Mouse (Mus musculus) lung, adult 2 months (tissue): ENCODE measurements at regions not wholly inside any gene's neighbourhood (a gene's known extent, or its start where the extent isn't known, plus 50 kb on each side); places are given as distances from the start of the nearest gene placed in this dataset.

Experiments
- CTCF ChIP-seq: fragments of 200-500 bp; IDR thresholded peaks from 2 replicates; pipeline ENCODE4 v1.5.1; 2011; ENCODE audit warnings: mild to moderate bottlenecking, low read length, control low read depth; ENCODE audit not compliant: insufficient read depth
- POLR2A ChIP-seq: fragments of 200-500 bp; IDR thresholded peaks from 2 replicates; pipeline ENCODE4 v1.6.1; 2011; ENCODE audit warnings: low read depth, mild to moderate bottlenecking, control low read depth, low read length, borderline replicate concordance; ENCODE audit errors: extremely low read depth

DNA sequence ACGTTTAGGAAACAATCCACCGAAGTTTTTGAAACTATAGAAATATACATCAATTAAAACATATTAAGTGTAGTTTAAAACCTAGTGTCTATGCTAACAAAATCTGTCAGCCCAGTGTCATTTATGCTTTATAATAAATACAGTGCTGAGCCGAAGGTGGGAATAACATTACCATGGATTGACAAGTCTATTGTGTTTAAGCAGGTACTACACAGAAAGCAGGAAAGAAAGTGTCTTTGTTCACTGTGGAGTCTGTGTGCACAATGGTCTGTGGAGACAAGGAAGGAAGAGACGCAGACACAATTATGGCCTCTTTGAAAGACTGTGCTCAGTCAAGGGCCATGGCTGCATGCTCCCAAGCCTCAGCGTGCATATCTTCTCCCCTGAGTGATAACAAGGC lies 672.0 kb downstream of the Mecom start:
- TF ChIP-seq CTCF: no peak
- TF ChIP-seq POLR2A: no peak
